Mouse (Mus musculus): ENCODE measurements at regions not wholly inside any gene's neighbourhood (a gene's known extent, or its start where the extent isn't known, plus 50 kb on each side); places are given as distances from the start of the nearest gene placed in this dataset.

GRCm38 (mm10) chr16:30772802-30773201 is 173.3 kb downstream of the Fam43a start:
- no peak for DNase-seq (ENCODE audit: low spot score in 2 of 2)

GRCm38 (mm10) chr16:30774951-30775661 is 175.6 kb downstream of the Fam43a start:
- DNase-seq (ENCODE audit: low spot score in 2 of 2), result no peak

GRCm38 (mm10) chr16:30775740-30776700 is 176.5 kb downstream of the Fam43a start:
- no peak for DNase-seq (ENCODE audit: low spot score in 2 of 2)

- no peak for DNase-seq (ENCODE audit: low spot score in 2 of 2)
Measured at GRCm38 (mm10) chr16:30777416-30777815, 177.9 kb downstream of the Fam43a start.

- no peak for DNase-seq (ENCODE audit: low spot score in 2 of 2)
Measured at GRCm38 (mm10) chr16:30778078-30778477, 178.6 kb downstream of the Fam43a start.

GRCm38 (mm10) chr16:30778945-30779344 is 179.4 kb downstream of the Fam43a start:
- no peak for DNase-seq (ENCODE audit: low spot score in 2 of 2)

GRCm38 (mm10) chr16:30784261-30784660 is 184.7 kb downstream of the Fam43a start:
- DNase-seq (ENCODE audit: low spot score in 2 of 2), result no peak

- no peak for DNase-seq (ENCODE audit: low spot score in 2 of 2)
Measured at GRCm38 (mm10) chr16:30784949-30785348, 185.4 kb downstream of the Fam43a start.

GRCm38 (mm10) chr16:30786060-30786459 is 186.5 kb downstream of the Fam43a start:
- no peak for DNase-seq (ENCODE audit: low spot score in 2 of 2)

GRCm38 (mm10) chr16:30787351-30787750 is 187.8 kb downstream of the Fam43a start:
- no peak for DNase-seq (ENCODE audit: low spot score in 2 of 2)

- no peak for DNase-seq (ENCODE audit: low spot score in 2 of 2)
Measured at GRCm38 (mm10) chr16:30788321-30788781, 188.8 kb downstream of the Fam43a start.

GRCm38 (mm10) chr16:30788944-30789781 is 189.6 kb downstream of the Fam43a start:
- DNase-seq (ENCODE audit: low spot score in 2 of 2), result no peak

GRCm38 (mm10) chr16:30790036-30790435 is 190.5 kb downstream of the Fam43a start:
- no peak for DNase-seq (ENCODE audit: low spot score in 2 of 2)

- DNase-seq (ENCODE audit: low spot score in 2 of 2), result no peak
Measured at GRCm38 (mm10) chr16:30790551-30791001, 191.1 kb downstream of the Fam43a start.

- DNase-seq (ENCODE audit: low spot score in 2 of 2), result no peak
Measured at GRCm38 (mm10) chr16:30791048-30791855, 191.7 kb downstream of the Fam43a start.

- no peak for DNase-seq (ENCODE audit: low spot score in 2 of 2)
Measured at GRCm38 (mm10) chr16:30792738-30793377, 193.3 kb downstream of the Fam43a start.

- DNase-seq (ENCODE audit: low spot score in 2 of 2), result no peak
Measured at GRCm38 (mm10) chr16:30793378-30793753, 193.8 kb downstream of the Fam43a start.

GRCm38 (mm10) chr16:30793856-30794255 is 194.3 kb downstream of the Fam43a start:
- DNase-seq (ENCODE audit: low spot score in 2 of 2), result no peak

- no peak for DNase-seq (ENCODE audit: low spot score in 2 of 2)
Measured at GRCm38 (mm10) chr16:30795501-30795904, 196.0 kb downstream of the Fam43a start.

GRCm38 (mm10) chr16:30796103-30796502 is 196.6 kb downstream of the Fam43a start:
- no peak for DNase-seq (ENCODE audit: low spot score in 2 of 2)
